Mouse (Mus musculus): ENCODE measurements around the gene Cacng6. TPM values are rescaled to one million over a fixed set of nuclear protein-coding genes. Genes with fewer than 3 reads are reported as not detected.
A peak's percentile ranks its signal among the peaks of the same experiment; 100 is the strongest.

Gene Cacng6
- total and polyA plus RNA-seq, 2 experiments from 2014 or later, result 0.28 TPM; not detected in 1

GRCm38 (mm10) chr7:3447026-3447425 lies 23.0 kb downstream of the Cacng6 start:
- Histone ChIP-seq H3K27ac (no peak overlapping the region), H3K27me3 (ENCODE audit: insufficient read depth, low read length) (no peaks in the 10 kb centered on the region), H3K9ac (replicated peaks; ENCODE audit: low read length) (no peak overlapping the region), H3K36me3 (ENCODE audit: insufficient read depth, low read length) (no peaks in the 10 kb centered on the region), H3K4me2 (ENCODE audit: low read depth, low read length) (no peak overlapping the region), H3K4me1 (ENCODE audit: insufficient read depth, low read length) (no peaks in the 10 kb centered on the region), H3K4me3 (ENCODE audit: low read length) (no peak overlapping the region), H3K9me3 (ENCODE audit: low read length) (no peaks in the 10 kb centered on the region)
- no peak for DNase-seq (ENCODE audit: low spot score)
- WGBS, result 67% methylated on average over 4 of the region's 4 CpGs
- no peak for TF ChIP-seq CTCF (IDR thresholded peaks at IDR 0.05; ENCODE audit: low read depth)
- no peak for ATAC-seq

GRCm38 (mm10) chr7:3448737-3449454 lies 24.9 kb downstream of the Cacng6 start:
- H3K4me1 ChIP-seq (ENCODE audit: insufficient read depth, low read length), result no peaks in the 10 kb centered on the region
- peak; percentile 83 for DNase-seq (ENCODE audit: low spot score)
- H3K27ac ChIP-seq, result no peak overlapping the region
- no peaks in the 10 kb centered on the region for H3K36me3 ChIP-seq (ENCODE audit: insufficient read depth, low read length)
- no peaks in the 10 kb centered on the region for H3K9me3 ChIP-seq (ENCODE audit: low read length)
- no peak overlapping the region for H3K4me2 ChIP-seq (ENCODE audit: low read depth, low read length)
- 21% methylated on average over 15 of the region's 15 CpGs for WGBS
- ATAC-seq, result peak; percentile 80; the same call in 1 of the 2 replicates
- H3K4me3 ChIP-seq (ENCODE audit: low read length), result no peak overlapping the region
- H3K27me3 ChIP-seq (ENCODE audit: insufficient read depth, low read length), result no peaks in the 10 kb centered on the region
- H3K9ac ChIP-seq (replicated peaks; ENCODE audit: low read length), result no peak overlapping the region
- peak; percentile 85 for TF ChIP-seq CTCF (IDR thresholded peaks at IDR 0.05; ENCODE audit: low read depth)

GRCm38 (mm10) chr7:3450671-3451070 lies 26.7 kb downstream of the Cacng6 start:
- ATAC-seq, result no peak

GRCm38 (mm10) chr7:3451161-3451560 lies 27.2 kb downstream of the Cacng6 start:
- H3K36me3 ChIP-seq (ENCODE audit: insufficient read depth, low read length), result no peaks in the 10 kb centered on the region
- H3K4me2 ChIP-seq (ENCODE audit: low read depth, low read length), result no peak overlapping the region
- H3K27ac ChIP-seq, result no peak overlapping the region
- no peak overlapping the region for H3K4me3 ChIP-seq (ENCODE audit: low read length)
- no peaks in the 10 kb centered on the region for H3K27me3 ChIP-seq (ENCODE audit: insufficient read depth, low read length)
- no peaks in the 10 kb centered on the region for H3K4me1 ChIP-seq (ENCODE audit: insufficient read depth, low read length)
- H3K9ac ChIP-seq (replicated peaks; ENCODE audit: low read length), result no peak overlapping the region
- DNase-seq (ENCODE audit: low spot score) (no peak), ATAC-seq (no peak)
- no peaks in the 10 kb centered on the region for H3K9me3 ChIP-seq (ENCODE audit: low read length)
- no peak for TF ChIP-seq CTCF (IDR thresholded peaks at IDR 0.05; ENCODE audit: low read depth)
- WGBS, result 57% methylated on average over 6 of the region's 6 CpGs

More at GRCm38 (mm10) chr7:3450671-3451070, 26.7 kb downstream of the Cacng6 start:
- no peaks in the 10 kb centered on the region for H3K27me3 ChIP-seq (ENCODE audit: insufficient read depth, low read length)
- DNase-seq (ENCODE audit: low spot score), result no peak
- no peak overlapping the region for H3K27ac ChIP-seq
- 74% methylated on average over 5 of the region's 5 CpGs for WGBS
- H3K36me3 ChIP-seq (ENCODE audit: insufficient read depth, low read length), result no peaks in the 10 kb centered on the region
- H3K4me3 ChIP-seq (ENCODE audit: low read length), result no peak overlapping the region
- H3K4me1 ChIP-seq (ENCODE audit: insufficient read depth, low read length), result no peaks in the 10 kb centered on the region
- H3K4me2 ChIP-seq (ENCODE audit: low read depth, low read length), result no peak overlapping the region
- no peaks in the 10 kb centered on the region for H3K9me3 ChIP-seq (ENCODE audit: low read length)
- H3K9ac ChIP-seq (replicated peaks; ENCODE audit: low read length), result no peak overlapping the region
- TF ChIP-seq CTCF (IDR thresholded peaks at IDR 0.05; ENCODE audit: low read depth), result no peak

GRCm38 (mm10) chr7:3452821-3453485 lies 29.0 kb downstream of the Cacng6 start:
- Histone ChIP-seq H3K4me3 (ENCODE audit: low read length) (no peak overlapping the region), H3K9ac (replicated peaks; ENCODE audit: low read length) (no peak overlapping the region), H3K4me1 (ENCODE audit: insufficient read depth, low read length) (no peaks in the 10 kb centered on the region), H3K36me3 (ENCODE audit: insufficient read depth, low read length) (no peaks in the 10 kb centered on the region), H3K4me2 (ENCODE audit: low read depth, low read length) (no peak overlapping the region), H3K9me3 (ENCODE audit: low read length) (no peaks in the 10 kb centered on the region), H3K27ac (no peak overlapping the region), H3K27me3 (ENCODE audit: insufficient read depth, low read length) (no peaks in the 10 kb centered on the region)
- TF ChIP-seq CTCF (IDR thresholded peaks at IDR 0.05; ENCODE audit: low read depth), result no peak
- 64% methylated on average over 12 of the region's 12 CpGs for WGBS
- ATAC-seq (no peak), DNase-seq (ENCODE audit: low spot score) (no peak)

- Histone ChIP-seq H3K27ac (no peak overlapping the region), H3K36me3 (ENCODE audit: insufficient read depth, low read length) (no peaks in the 10 kb centered on the region), H3K4me1 (ENCODE audit: insufficient read depth, low read length) (no peaks in the 10 kb centered on the region), H3K4me3 (ENCODE audit: low read length) (no peak overlapping the region), H3K9me3 (ENCODE audit: low read length) (no peaks in the 10 kb centered on the region), H3K4me2 (ENCODE audit: low read depth, low read length) (no peak overlapping the region), H3K27me3 (ENCODE audit: insufficient read depth, low read length) (no peaks in the 10 kb centered on the region), H3K9ac (replicated peaks; ENCODE audit: low read length) (no peak overlapping the region)
- ATAC-seq (no peak), DNase-seq (ENCODE audit: low spot score) (peak; percentile 16)
- peak; percentile 32; the same call in 1 of the 2 replicates for TF ChIP-seq CTCF (IDR thresholded peaks at IDR 0.05; ENCODE audit: low read depth)
- WGBS, result 64% methylated on average over 10 of the region's 11 CpGs
Observed at GRCm38 (mm10) chr7:3453486-3454183, 29.6 kb downstream of the Cacng6 start.

Measured in hindbrain, postnatal 0 days (tissue).